Mouse (Mus musculus) kidney, embryonic 15.5 days (tissue): ENCODE data around the gene Ccdc184. TPM values are rescaled to one million over a fixed set of nuclear protein-coding genes. Genes with fewer than 3 reads are reported as not detected.

Experiments
- ATAC-seq: fragments of 200-750 bp; cut with Nextera tagmentation; replicated peaks from 2 replicates; pipeline ENCODE4 v1.8.0; 2017; ENCODE audit warnings: moderate TSS enrichment; ENCODE audit not compliant: low FRiP score
- H3K27ac ChIP-seq: fragments of 300-500 bp; sonication (generic); 2 replicates; pipeline ENCODE4 v1.5.1; 2015; ENCODE audit warnings: mild to moderate bottlenecking, inconsistent platforms
- H3K27me3 ChIP-seq: fragments of 300-500 bp; sonication (generic); 2 replicates; pipeline ENCODE4 v1.6.1; 2015; ENCODE audit warnings: inconsistent platforms
- H3K36me3 ChIP-seq: fragments of 300-500 bp; sonication (generic); 2 replicates; pipeline ENCODE4 v1.6.1; 2015; ENCODE audit warnings: inconsistent platforms
- H3K4me1 ChIP-seq: fragments of 300-500 bp; sonication (generic); 2 replicates; pipeline ENCODE4 v1.6.1; 2015; ENCODE audit warnings: inconsistent platforms
- H3K4me2 ChIP-seq: fragments of 300-500 bp; sonication (generic); 2 replicates; pipeline ENCODE4 v1.6.1; 2015; ENCODE audit warnings: moderate library complexity, mild to moderate bottlenecking, inconsistent platforms
- H3K4me3 ChIP-seq: fragments of 300-500 bp; sonication (generic); replicated peaks from 2 replicates; pipeline ENCODE4 v1.5.1; 2015; ENCODE audit warnings: mild to moderate bottlenecking, inconsistent platforms
- H3K9ac ChIP-seq: fragments of 300-500 bp; sonication (generic); 2 replicates; pipeline ENCODE4 v1.6.1; 2015; ENCODE audit warnings: mild to moderate bottlenecking, inconsistent platforms
- H3K9me3 ChIP-seq: fragments of 300-500 bp; sonication (generic); replicated peaks from 2 replicates; pipeline ENCODE4 v1.6.1; 2016; ENCODE audit warnings: inconsistent platforms
- WGBS: fragments of 180-500 bp; shearing (Covaris S2); methylation state at CpG from one replicate; pipeline ENCODE4 v1.1.7; 2015; ENCODE audit warnings: mixed read lengths; 5-methylcytosine and 5-hydroxymethylcytosine counted together
- polyA plus RNA-seq: library from polyadenylated mRNA; unstranded; fragments of >200 nt; fragmentation: Nextera tagmentation; extraction: Ambion mirVana; gene quantifications from 2 replicates; pipeline ENCODE4 v1.2.1, GENCODE M21; 2015

Ccdc184 gene
- polyA plus RNA-seq, 1 experiment from 2014 or later, result 1.6 TPM

- peaks cover 20% of the 10 kb centered on the region for H3K4me1 ChIP-seq
Measured at GRCm38 (mm10) chr15:98140809-98141208, 26.1 kb upstream of the Ccdc184 start.

GRCm38 (mm10) chr15:98142515-98142914 is 24.4 kb upstream of the Ccdc184 start:
- no peak overlapping the region for H3K4me3 ChIP-seq
- 86% methylated on average over 9 of the region's 10 CpGs for WGBS
- H3K27me3 ChIP-seq, result no peaks in the 10 kb centered on the region
- H3K9ac ChIP-seq, result no peak overlapping the region
- H3K9me3 ChIP-seq, result no peaks in the 10 kb centered on the region
- no peak for ATAC-seq
- H3K4me2 ChIP-seq, result no peak overlapping the region
- H3K4me1 ChIP-seq, result peaks cover 21% of the 10 kb centered on the region
- peaks cover 43% of the 10 kb centered on the region for H3K36me3 ChIP-seq
- no peak overlapping the region for H3K27ac ChIP-seq

More at GRCm38 (mm10) chr15:98140809-98141208, 26.1 kb upstream of the Ccdc184 start:
- Histone ChIP-seq H3K9me3 (no peaks in the 10 kb centered on the region), H3K36me3 (peaks cover 60% of the 10 kb centered on the region), H3K4me2 (no peak overlapping the region), H3K27me3 (no peaks in the 10 kb centered on the region), H3K4me3 (no peak overlapping the region), H3K27ac (peak overlapping the region; percentile 41; the same call in 1 of the 2 replicates), H3K9ac (no peak overlapping the region)
- WGBS, result 54% methylated on average over 5 of the region's 5 CpGs
- no peak for ATAC-seq

- no peaks in the 10 kb centered on the region for H3K27me3 ChIP-seq
- peak overlapping the region; percentile 84 for H3K27ac ChIP-seq
- H3K4me2 ChIP-seq, result peak overlapping the region; percentile 86
- H3K4me3 ChIP-seq, result peak overlapping the region; percentile 84
- H3K4me1 ChIP-seq, result peaks cover 21% of the 10 kb centered on the region
- WGBS, result under 1% methylated on average over 36 of the region's 36 CpGs
- peaks cover 21% of the 10 kb centered on the region for H3K36me3 ChIP-seq
- H3K9ac ChIP-seq, result peak overlapping the region; percentile 93
- H3K9me3 ChIP-seq, result no peaks in the 10 kb centered on the region
- peak; percentile 68 for ATAC-seq
Measured at GRCm38 (mm10) chr15:98144861-98145507, 22.0 kb upstream of the Ccdc184 start.

DNA sequence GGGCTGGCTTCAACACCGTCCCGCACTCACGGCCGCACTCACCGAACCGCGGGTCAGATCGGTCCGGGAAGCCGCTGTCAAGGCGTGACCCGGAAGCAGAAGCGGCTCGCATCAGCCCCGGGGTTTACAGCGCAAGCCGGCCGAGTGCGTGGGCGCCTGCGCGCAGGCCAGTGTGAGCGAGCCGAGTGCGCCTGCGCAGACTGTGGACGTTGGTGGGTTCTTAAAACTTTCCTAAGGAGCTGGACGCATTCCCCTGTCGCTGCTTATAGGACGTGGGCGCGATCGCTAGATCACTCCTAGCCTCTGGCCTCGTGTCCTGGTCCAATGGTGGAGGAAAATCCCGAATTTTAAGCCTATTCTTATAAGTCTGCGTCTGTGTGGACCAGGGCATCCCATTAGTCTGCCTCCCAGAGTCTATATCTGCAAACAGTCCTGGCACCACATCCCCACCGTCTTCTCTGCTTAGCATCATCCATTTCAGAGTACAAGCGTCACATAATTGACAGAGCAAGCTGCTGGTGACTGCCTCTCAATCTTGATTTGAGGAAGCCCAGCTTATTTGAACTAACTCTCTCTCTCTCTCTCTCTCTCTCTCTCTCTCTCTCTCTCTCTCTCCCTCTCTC is 21.3 kb upstream of the Ccdc184 start:
- WGBS, result 1% methylated on average over 38 of the region's 38 CpGs
- H3K36me3 ChIP-seq, result peaks cover 14% of the 10 kb centered on the region

DNA sequence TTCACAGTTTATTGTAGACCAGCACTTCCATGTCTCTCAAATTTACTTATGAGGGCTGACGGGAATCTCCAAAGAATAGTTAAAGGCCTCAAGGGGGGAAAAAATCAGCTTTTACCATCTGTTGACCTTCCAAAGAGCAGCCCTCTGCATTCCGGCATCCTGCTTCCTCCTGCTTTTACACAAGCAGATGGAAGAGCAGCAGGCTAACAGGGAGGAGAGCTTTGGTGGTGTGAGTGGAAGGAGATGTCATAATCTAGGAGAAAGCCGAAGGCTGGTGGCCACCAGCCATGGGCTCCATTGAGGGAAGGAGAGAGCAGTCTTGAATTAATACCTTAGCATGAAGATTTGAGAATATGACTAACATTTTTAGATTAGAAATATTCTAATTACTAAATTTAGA is 18.6 kb upstream of the Ccdc184 start:
- Histone ChIP-seq H3K4me1 (peaks cover 21% of the 10 kb centered on the region), H3K27me3 (no peaks in the 10 kb centered on the region), H3K9me3 (no peaks in the 10 kb centered on the region), H3K27ac (0 out of 2 replicates have a peak overlapping the region, but pooled peaks have one; percentile 23), H3K9ac (no peak overlapping the region), H3K4me2 (no peak overlapping the region), H3K36me3 (no peaks in the 10 kb centered on the region), H3K4me3 (no peak overlapping the region)
- 67% methylated on average over 3 of the region's 3 CpGs for WGBS
- no peak for ATAC-seq

More for the DNA sequence above, 21.3 kb upstream of the Ccdc184 start:
- peak overlapping the region; percentile 86 for H3K4me2 ChIP-seq
- peaks cover 21% of the 10 kb centered on the region for H3K4me1 ChIP-seq
- peak; percentile 95 for ATAC-seq
- H3K27me3 ChIP-seq, result no peaks in the 10 kb centered on the region
- peak overlapping the region; percentile 84 for H3K27ac ChIP-seq
- peak overlapping the region; percentile 93 for H3K9ac ChIP-seq
- peak overlapping the region; percentile 84 for H3K4me3 ChIP-seq
- no peaks in the 10 kb centered on the region for H3K9me3 ChIP-seq

DNA sequence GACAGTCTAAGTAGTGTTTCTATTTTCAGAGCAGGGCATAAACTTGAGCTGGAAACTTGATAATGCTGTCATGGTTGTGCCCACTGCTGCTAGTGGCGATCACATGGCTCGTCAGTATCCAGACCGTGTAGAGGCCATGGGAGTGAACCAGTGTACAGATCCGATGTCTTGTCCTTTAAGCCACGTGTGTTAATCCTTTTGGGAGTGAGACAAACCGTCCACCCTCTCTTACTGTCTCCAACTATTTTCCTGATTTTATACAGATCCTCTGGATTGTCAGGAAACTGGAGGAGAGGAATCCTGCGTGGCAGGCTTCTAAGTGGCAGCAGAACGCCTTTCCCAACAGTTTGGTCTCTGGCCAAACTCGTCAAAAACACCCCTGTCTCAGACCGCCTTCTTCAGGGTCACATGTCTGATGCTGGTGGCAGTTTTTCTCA is 17.8 kb upstream of the Ccdc184 start:
- Histone ChIP-seq H3K4me1 (peaks cover 19% of the 10 kb centered on the region), H3K4me2 (no peak overlapping the region), H3K27ac (peak overlapping the region; percentile 65), H3K9me3 (no peaks in the 10 kb centered on the region), H3K4me3 (no peak overlapping the region), H3K36me3 (no peaks in the 10 kb centered on the region), H3K9ac (no peak overlapping the region), H3K27me3 (no peaks in the 10 kb centered on the region)
- 46% methylated on average over 10 of the region's 10 CpGs for WGBS
- peak; percentile 45; the same call in 1 of the 2 replicates for ATAC-seq

GRCm38 (mm10) chr15:98152916-98153315 is 14.0 kb upstream of the Ccdc184 start:
- no peaks in the 10 kb centered on the region for H3K36me3 ChIP-seq
- no peak overlapping the region for H3K4me3 ChIP-seq
- H3K9ac ChIP-seq, result no peak overlapping the region
- H3K27ac ChIP-seq, result no peak overlapping the region
- WGBS, result 78% methylated on average over 7 of the region's 7 CpGs
- no peaks in the 10 kb centered on the region for H3K9me3 ChIP-seq
- no peaks in the 10 kb centered on the region for H3K27me3 ChIP-seq
- H3K4me1 ChIP-seq, result 0 out of 2 replicates have a peak, but pooled peaks cover 6% of the 10 kb centered on the region
- ATAC-seq, result no peak
- H3K4me2 ChIP-seq, result no peak overlapping the region

- Histone ChIP-seq H3K36me3 (no peaks in the 10 kb centered on the region), H3K4me3 (no peak overlapping the region), H3K9me3 (no peaks in the 10 kb centered on the region), H3K4me2 (no peak overlapping the region), H3K4me1 (0 out of 2 replicates have a peak, but pooled peaks cover 6% of the 10 kb centered on the region), H3K9ac (no peak overlapping the region), H3K27me3 (no peaks in the 10 kb centered on the region), H3K27ac (no peak overlapping the region)
- 25% methylated on average over 3 of the region's 3 CpGs for WGBS
- no peak for ATAC-seq
Measured at GRCm38 (mm10) chr15:98153625-98154024, 13.3 kb upstream of the Ccdc184 start.

- H3K4me3 ChIP-seq, result no peak overlapping the region
- no peak overlapping the region for H3K4me2 ChIP-seq
- WGBS, result 70% methylated on average over 4 of the region's 4 CpGs
- no peaks in the 10 kb centered on the region for H3K27me3 ChIP-seq
- H3K9ac ChIP-seq, result no peak overlapping the region
- ATAC-seq, result no peak
- no peaks in the 10 kb centered on the region for H3K36me3 ChIP-seq
- no peaks in the 10 kb centered on the region for H3K9me3 ChIP-seq
- H3K27ac ChIP-seq, result no peak overlapping the region
- 0 out of 2 replicates have a peak, but pooled peaks cover 2% of the 10 kb centered on the region for H3K4me1 ChIP-seq
Measured at GRCm38 (mm10) chr15:98154146-98154545, 12.8 kb upstream of the Ccdc184 start.

GRCm38 (mm10) chr15:98154631-98155030 is 12.3 kb upstream of the Ccdc184 start:
- Histone ChIP-seq H3K4me1 (no peaks in the 10 kb centered on the region), H3K27ac (no peak overlapping the region), H3K9me3 (no peaks in the 10 kb centered on the region), H3K4me3 (no peak overlapping the region), H3K27me3 (no peaks in the 10 kb centered on the region), H3K4me2 (no peak overlapping the region), H3K36me3 (no peaks in the 10 kb centered on the region), H3K9ac (no peak overlapping the region)
- no peak for ATAC-seq
- 78% methylated on average over 3 of the region's 3 CpGs for WGBS

DNA sequence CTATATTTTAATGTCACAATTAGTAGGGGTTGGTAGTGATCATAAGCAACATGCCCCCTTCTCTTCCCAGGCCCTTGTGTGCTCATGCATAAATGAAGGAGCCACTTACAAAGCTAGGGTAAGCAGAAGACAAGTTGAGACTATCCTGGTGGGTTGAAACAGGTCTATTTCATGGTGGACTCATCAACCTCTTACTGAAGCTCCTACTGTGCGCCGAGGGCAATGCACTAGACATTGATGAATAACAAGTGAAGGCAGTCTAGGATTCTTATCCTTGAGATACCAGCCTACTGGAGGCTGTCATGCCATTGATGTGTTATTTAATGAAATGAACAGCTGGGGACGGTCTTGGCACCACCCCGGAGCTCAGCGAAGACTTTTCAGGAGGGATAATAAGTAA is 11.7 kb upstream of the Ccdc184 start:
- H3K4me2 ChIP-seq, result no peak overlapping the region
- H3K27ac ChIP-seq, result no peak overlapping the region
- no peaks in the 10 kb centered on the region for H3K4me1 ChIP-seq
- H3K9me3 ChIP-seq, result no peaks in the 10 kb centered on the region
- no peaks in the 10 kb centered on the region for H3K27me3 ChIP-seq
- ATAC-seq, result no peak
- H3K4me3 ChIP-seq, result no peak overlapping the region
- no peak overlapping the region for H3K9ac ChIP-seq
- whole genome bisulfite sequencing, result 92% methylated on average over 5 of the region's 5 CpGs
- H3K36me3 ChIP-seq, result no peaks in the 10 kb centered on the region

DNA sequence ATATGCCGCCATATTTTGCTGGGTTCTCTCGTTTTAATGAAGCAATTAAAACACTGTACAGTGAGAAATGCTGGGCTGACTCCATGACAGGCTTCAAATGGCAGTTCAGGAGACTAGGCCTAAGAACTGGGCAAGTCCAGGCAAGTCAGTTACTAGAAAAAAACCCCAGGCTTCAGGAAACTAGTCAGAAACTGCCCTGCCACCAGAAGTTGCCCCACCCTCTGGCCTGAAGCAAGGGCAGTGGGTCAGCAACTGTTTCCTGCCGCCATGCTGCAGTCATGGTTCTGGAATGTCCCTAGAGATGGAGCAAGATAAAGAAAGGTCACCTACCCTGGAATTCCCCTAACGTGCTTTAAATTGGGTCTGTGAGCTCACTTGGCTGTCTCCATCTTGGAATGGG is 11.0 kb upstream of the Ccdc184 start:
- H3K4me1 ChIP-seq, result peaks cover 6% of the 10 kb centered on the region; the same call in 1 of the 2 replicates
- no peak for ATAC-seq

More for the DNA sequence above, 11.0 kb upstream of the Ccdc184 start:
- 63% methylated on average over 4 of the region's 4 CpGs for WGBS
- no peaks in the 10 kb centered on the region for H3K9me3 ChIP-seq
- H3K27me3 ChIP-seq, result no peaks in the 10 kb centered on the region
- no peak overlapping the region for H3K9ac ChIP-seq
- no peak overlapping the region for H3K4me3 ChIP-seq
- no peak overlapping the region for H3K4me2 ChIP-seq
- H3K36me3 ChIP-seq, result no peaks in the 10 kb centered on the region
- no peak overlapping the region for H3K27ac ChIP-seq
